Mouse (Mus musculus) lung, embryonic 15.5 days (tissue): Measurements from ENCODE around the gene Gm21970. TPM values are rescaled to one million over a fixed set of nuclear protein-coding genes. Genes with fewer than 3 reads are reported as not detected.
"Not testable (repeated sequence)": the region's sequence is repeated elsewhere in the genome, so short reads cannot be mapped to it uniquely, and the experiment has no call there.

ENCODE experiments used
- ATAC-seq: fragments of 200-750 bp; cut with Nextera tagmentation; 2 replicates; pipeline ENCODE4 v1.8.0; 2017; ENCODE audit warnings: moderate number of reproducible peaks, borderline replicate concordance; ENCODE audit not compliant: low FRiP score, low TSS enrichment; ENCODE audit errors: extremely low read depth
- H3K27ac ChIP-seq: fragments of 300-500 bp; sonication (generic); 2 replicates; pipeline ENCODE4 v1.5.1; 2015; ENCODE audit warnings: moderate library complexity, mild to moderate bottlenecking, inconsistent platforms
- H3K27me3 ChIP-seq: fragments of 300-500 bp; sonication (generic); 2 replicates; pipeline ENCODE4 v1.6.1; 2015; ENCODE audit warnings: inconsistent platforms
- H3K36me3 ChIP-seq: fragments of 300-500 bp; sonication (generic); 2 replicates; pipeline ENCODE4 v1.6.1; 2015; ENCODE audit warnings: inconsistent platforms
- H3K4me1 ChIP-seq: fragments of 300-500 bp; sonication (generic); 2 replicates; pipeline ENCODE4 v1.6.1; 2015; ENCODE audit warnings: inconsistent platforms
- H3K4me2 ChIP-seq: fragments of 300-500 bp; sonication (generic); 2 replicates; pipeline ENCODE4 v1.6.1; 2015; ENCODE audit warnings: inconsistent platforms, mild to moderate bottlenecking, moderate library complexity
- H3K4me3 ChIP-seq: fragments of 300-500 bp; sonication (generic); 2 replicates; pipeline ENCODE4 v1.5.1; 2015; ENCODE audit warnings: mild to moderate bottlenecking, inconsistent platforms
- H3K9ac ChIP-seq: fragments of 300-500 bp; sonication (generic); 2 replicates; pipeline ENCODE4 v1.6.1; 2015; ENCODE audit warnings: inconsistent platforms
- H3K9me3 ChIP-seq: fragments of 300-500 bp; sonication (generic); 2 replicates; pipeline ENCODE4 v1.6.1; 2016; ENCODE audit warnings: inconsistent platforms
- WGBS: fragments of 180-500 bp; shearing (Covaris S2); methylation state at CpG from one replicate; pipeline ENCODE4 v1.1.7; 2015; 5-methylcytosine and 5-hydroxymethylcytosine counted together
- polyA plus RNA-seq: library from polyadenylated mRNA; unstranded; fragments of >200 nt; fragmentation: Nextera tagmentation; extraction: Ambion mirVana; gene quantifications from 2 replicates; pipeline ENCODE4 v1.2.1, GENCODE M21; 2015

Gene Gm21970
- polyA plus RNA-seq, 1 experiment from 2014 or later, result not detected

GRCm38 (mm10) chr16:91427461-91427860 lies 35.9 kb downstream of the Gm21970 start:
- ATAC-seq, result no peak
- H3K9me3 ChIP-seq, result no peaks in the 10 kb centered on the region
- H3K27ac ChIP-seq, result no peak overlapping the region
- no peak overlapping the region for H3K4me2 ChIP-seq
- peaks cover 43% of the 10 kb centered on the region for H3K36me3 ChIP-seq
- no peaks in the 10 kb centered on the region for H3K27me3 ChIP-seq
- 61% methylated on average over 5 of the region's 5 CpGs for WGBS
- H3K4me3 ChIP-seq, result no peak overlapping the region
- no peak overlapping the region for H3K9ac ChIP-seq
- peaks cover 6% of the 10 kb centered on the region for H3K4me1 ChIP-seq

DNA sequence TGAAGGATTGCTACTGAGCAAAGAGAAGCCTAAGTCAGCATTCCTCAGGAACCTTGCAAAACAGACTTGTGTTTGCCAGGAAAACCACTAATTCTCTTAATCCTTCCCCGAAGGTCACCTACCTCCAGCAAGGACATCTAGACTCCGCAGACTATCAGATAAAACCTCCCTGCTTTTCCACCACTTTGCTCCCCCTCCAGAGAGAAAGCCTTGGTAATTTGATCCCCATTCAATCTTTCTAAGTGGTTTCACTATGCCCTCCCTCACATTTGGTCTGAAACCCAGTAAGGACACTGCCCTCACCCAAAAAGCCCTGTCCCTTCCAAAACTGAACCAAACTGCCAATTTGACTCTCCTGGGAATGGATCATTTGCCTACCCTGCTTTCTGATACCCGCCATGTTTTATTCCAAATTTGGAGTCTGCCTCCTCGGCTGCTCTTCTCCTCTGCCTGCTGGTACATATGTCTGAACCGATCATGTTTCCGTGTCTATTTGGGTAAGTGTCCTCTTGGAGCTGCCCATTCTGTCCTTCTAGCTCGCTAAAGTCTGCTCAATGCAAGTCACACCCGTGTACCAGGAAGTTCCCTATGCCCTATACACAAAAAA lies 36.8 kb downstream of the Gm21970 start:
- Histone ChIP-seq H3K9me3 (no peaks in the 10 kb centered on the region), H3K4me2 (no peak overlapping the region), H3K27me3 (no peaks in the 10 kb centered on the region), H3K27ac (no peak overlapping the region), H3K9ac (no peak overlapping the region), H3K36me3 (peaks cover 35% of the 10 kb centered on the region), H3K4me3 (no peak overlapping the region), H3K4me1 (peaks cover 6% of the 10 kb centered on the region)
- 67% methylated on average over 8 of the region's 8 CpGs for WGBS
- no peak for ATAC-seq

- no peaks in the 10 kb centered on the region for H3K36me3 ChIP-seq
- H3K27ac ChIP-seq, result no peak overlapping the region
- H3K9ac ChIP-seq, result no peak overlapping the region
- peaks cover 6% of the 10 kb centered on the region for H3K4me1 ChIP-seq
- no peaks in the 10 kb centered on the region for H3K9me3 ChIP-seq
- no peak for ATAC-seq
- no peaks in the 10 kb centered on the region for H3K27me3 ChIP-seq
- H3K4me3 ChIP-seq, result no peak overlapping the region
- 50% methylated on average over 5 of the region's 5 CpGs for WGBS
- H3K4me2 ChIP-seq, result no peak overlapping the region
These were observed 41.3 kb downstream of the Gm21970 start for GRCm38 (mm10) chr16:91432720-91433328.

- WGBS, result 37% methylated on average over 8 of the region's 8 CpGs
- H3K27ac ChIP-seq, result no peak overlapping the region
- H3K4me2 ChIP-seq, result no peak overlapping the region
- no peaks in the 10 kb centered on the region for H3K27me3 ChIP-seq
- H3K9me3 ChIP-seq, result no peaks in the 10 kb centered on the region
- no peaks in the 10 kb centered on the region for H3K36me3 ChIP-seq
- no peak for ATAC-seq
- H3K4me1 ChIP-seq, result peaks cover 6% of the 10 kb centered on the region
- H3K4me3 ChIP-seq, result no peak overlapping the region
- H3K9ac ChIP-seq, result no peak overlapping the region
These were observed 41.9 kb downstream of the Gm21970 start for GRCm38 (mm10) chr16:91433329-91433933.

GRCm38 (mm10) chr16:91434119-91434518 lies 42.6 kb downstream of the Gm21970 start:
- Histone ChIP-seq H3K4me3 (no peak overlapping the region), H3K27me3 (no peaks in the 10 kb centered on the region), H3K36me3 (no peaks in the 10 kb centered on the region), H3K4me1 (peaks cover 6% of the 10 kb centered on the region), H3K9me3 (no peaks in the 10 kb centered on the region), H3K9ac (no peak overlapping the region), H3K4me2 (no peak overlapping the region), H3K27ac (no peak overlapping the region)
- no peak for ATAC-seq
- WGBS, result 83% methylated on average over 3 of the region's 3 CpGs

- Histone ChIP-seq H3K9ac (no peak overlapping the region), H3K9me3 (no peaks in the 10 kb centered on the region), H3K4me2 (no peak overlapping the region), H3K36me3 (no peaks in the 10 kb centered on the region), H3K4me1 (peaks cover 13% of the 10 kb centered on the region), H3K4me3 (no peak overlapping the region), H3K27ac (no peak overlapping the region), H3K27me3 (no peaks in the 10 kb centered on the region)
- no peak for ATAC-seq
- WGBS, result 66% methylated on average over 3 of the region's 3 CpGs
These were observed 46.6 kb downstream of the Gm21970 start for GRCm38 (mm10) chr16:91438081-91438480.

- ATAC-seq, H3K4me2 ChIP-seq, H3K27me3 ChIP-seq, H3K27ac ChIP-seq, H3K4me3 ChIP-seq, H3K9ac ChIP-seq, H3K9me3 ChIP-seq, H3K36me3 ChIP-seq: not testable (repeated sequence)
- 38% methylated on average over 1 of the region's 1 CpGs for WGBS
- peaks cover 13% of the 10 kb centered on the region for H3K4me1 ChIP-seq
These were observed 47.1 kb downstream of the Gm21970 start for GRCm38 (mm10) chr16:91438599-91438998.

- H3K4me2 ChIP-seq, result no peak overlapping the region; the same call in 1 of the 2 replicates
- H3K9me3 ChIP-seq, result no peaks in the 10 kb centered on the region
- H3K36me3 ChIP-seq, result no peaks in the 10 kb centered on the region
- peak overlapping the region; percentile 46; the same call in 1 of the 2 replicates for H3K27ac ChIP-seq
- peak; percentile 89; the same call in 1 of the 2 replicates for ATAC-seq
- peaks cover 13% of the 10 kb centered on the region for H3K4me1 ChIP-seq
- H3K27me3 ChIP-seq, result no peaks in the 10 kb centered on the region
- no peak overlapping the region for H3K4me3 ChIP-seq
- 9% methylated on average over 7 of the region's 7 CpGs for WGBS
- no peak overlapping the region for H3K9ac ChIP-seq
These were observed 49.8 kb downstream of the Gm21970 start for GRCm38 (mm10) chr16:91441366-91441765.

GRCm38 (mm10) chr16:91441811-91442240 lies 50.3 kb downstream of the Gm21970 start:
- 71% methylated on average over 7 of the region's 7 CpGs for WGBS
- H3K4me2 ChIP-seq, result no peak overlapping the region; the same call in 1 of the 2 replicates
- no peak overlapping the region for H3K4me3 ChIP-seq
- H3K9me3 ChIP-seq, result no peaks in the 10 kb centered on the region
- H3K9ac ChIP-seq, result no peak overlapping the region
- peak; percentile 86; the same call in 1 of the 2 replicates for ATAC-seq
- no peaks in the 10 kb centered on the region for H3K36me3 ChIP-seq
- no peaks in the 10 kb centered on the region for H3K27me3 ChIP-seq
- H3K27ac ChIP-seq, result peak overlapping the region; percentile 46
- peaks cover 13% of the 10 kb centered on the region for H3K4me1 ChIP-seq

- H3K36me3 ChIP-seq, result no peaks in the 10 kb centered on the region
- no peak overlapping the region for H3K9ac ChIP-seq
- H3K9me3 ChIP-seq, result no peaks in the 10 kb centered on the region
- H3K4me2 ChIP-seq, result no peak overlapping the region
- ATAC-seq, result no peak
- H3K4me1 ChIP-seq, result peaks cover 19% of the 10 kb centered on the region
- 63% methylated on average over 4 of the region's 4 CpGs for WGBS
- H3K27me3 ChIP-seq, result no peaks in the 10 kb centered on the region
- H3K27ac ChIP-seq, result no peak overlapping the region
- no peak overlapping the region for H3K4me3 ChIP-seq
These were observed 50.9 kb downstream of the Gm21970 start for GRCm38 (mm10) chr16:91442446-91442845.

- no peaks in the 10 kb centered on the region for H3K27me3 ChIP-seq
- no peak overlapping the region for H3K4me2 ChIP-seq
- H3K9ac ChIP-seq, result no peak overlapping the region
- peaks cover 22% of the 10 kb centered on the region for H3K4me1 ChIP-seq
- no peak overlapping the region for H3K4me3 ChIP-seq
- no peaks in the 10 kb centered on the region for H3K36me3 ChIP-seq
- 73% methylated on average over 8 of the region's 8 CpGs for WGBS
- no peak overlapping the region for H3K27ac ChIP-seq
- H3K9me3 ChIP-seq, result no peaks in the 10 kb centered on the region
- ATAC-seq, result no peak
These were observed 51.7 kb downstream of the Gm21970 start for GRCm38 (mm10) chr16:91443211-91443611.

GRCm38 (mm10) chr16:91444847-91445246 lies 53.3 kb downstream of the Gm21970 start:
- H3K36me3 ChIP-seq, result no peaks in the 10 kb centered on the region
- WGBS, result 76% methylated on average over 4 of the region's 4 CpGs
- ATAC-seq, result no peak
- H3K27ac ChIP-seq, result no peak overlapping the region
- H3K4me2 ChIP-seq, result no peak overlapping the region
- no peaks in the 10 kb centered on the region for H3K9me3 ChIP-seq
- H3K4me1 ChIP-seq, result peaks cover 22% of the 10 kb centered on the region
- H3K9ac ChIP-seq, result no peak overlapping the region
- no peaks in the 10 kb centered on the region for H3K27me3 ChIP-seq
- no peak overlapping the region for H3K4me3 ChIP-seq
